Mouse (Mus musculus): ENCODE results near the gene Slpi.

The Slpi gene

GRCm38 (mm10) chr2:164421979-164422378 is 33.1 kb upstream of the Slpi start:
- no peak for DNase-seq (ENCODE audit: extremely low spot score, low read depth, low spot score)

- no peak for DNase-seq (ENCODE audit: extremely low spot score, low read depth, low spot score)
These were observed 32.4 kb upstream of the Slpi start for GRCm38 (mm10) chr2:164421306-164421705.

- no peak for DNase-seq (ENCODE audit: extremely low spot score, low read depth, low spot score)
These were observed 30.6 kb upstream of the Slpi start for GRCm38 (mm10) chr2:164419489-164419888.

GRCm38 (mm10) chr2:164418308-164418875 is 29.5 kb upstream of the Slpi start:
- no peak for DNase-seq (ENCODE audit: extremely low spot score, low read depth, low spot score)

- peak; percentile 54 for DNase-seq (ENCODE audit: extremely low spot score, low read depth, low spot score)
These were observed 28.3 kb upstream of the Slpi start for GRCm38 (mm10) chr2:164417198-164417597.

- DNase-seq (ENCODE audit: extremely low spot score, low read depth, low spot score): no peak
These were observed 25.7 kb upstream of the Slpi start for GRCm38 (mm10) chr2:164414581-164414980.

GRCm38 (mm10) chr2:164414167-164414566 is 25.3 kb upstream of the Slpi start:
- no peak for DNase-seq (ENCODE audit: extremely low spot score, low read depth, low spot score)

- peak; percentile 67 for DNase-seq (ENCODE audit: extremely low spot score, low read depth, low spot score)
These were observed 18.8 kb upstream of the Slpi start for GRCm38 (mm10) chr2:164407708-164408107.

- DNase-seq (ENCODE audit: extremely low spot score, low read depth, low spot score): no peak
These were observed 16.6 kb upstream of the Slpi start for GRCm38 (mm10) chr2:164405519-164405918.

- no peak for DNase-seq (ENCODE audit: extremely low spot score, low read depth, low spot score)
These were observed 16.2 kb upstream of the Slpi start, which contains the start of gene Matn4 for GRCm38 (mm10) chr2:164405060-164405459. Gene Matn4 (minus strand): TSS chr2:164405160.

- no peak for DNase-seq (ENCODE audit: extremely low spot score, low read depth, low spot score)
These were observed 15.4 kb upstream of the Slpi start for GRCm38 (mm10) chr2:164404082-164404990.

- DNase-seq (ENCODE audit: extremely low spot score, low read depth, low spot score): no peak
These were observed 14.6 kb upstream of the Slpi start for GRCm38 (mm10) chr2:164403396-164404081.

GRCm38 (mm10) chr2:164402906-164403305 is 14.0 kb upstream of the Slpi start, which contains the start of gene Rbpjl:
Gene Rbpjl (plus strand): TSS chr2:164403141.
- DNase-seq (ENCODE audit: extremely low spot score, low read depth, low spot score): peak; percentile 57

GRCm38 (mm10) chr2:164396911-164397310 is 8.0 kb upstream of the Slpi start:
- DNase-seq (ENCODE audit: extremely low spot score, low read depth, low spot score): no peak

GRCm38 (mm10) chr2:164396076-164396475 is 7.2 kb upstream of the Slpi start:
- no peak for DNase-seq (ENCODE audit: extremely low spot score, low read depth, low spot score)

- DNase-seq (ENCODE audit: extremely low spot score, low read depth, low spot score): no peak
These were observed 4.2 kb upstream of the Slpi start for GRCm38 (mm10) chr2:164393126-164393525.

GRCm38 (mm10) chr2:164389499-164389898 is 604 bp upstream of the Slpi start:
- DNase-seq (ENCODE audit: extremely low spot score, low read depth, low spot score): no peak

GRCm38 (mm10) chr2:164386953-164387352 is 1.9 kb downstream of the Slpi start:
- DNase-seq (ENCODE audit: extremely low spot score, low read depth, low spot score): no peak

- DNase-seq (ENCODE audit: extremely low spot score, low read depth, low spot score): no peak
These were observed 2.8 kb downstream of the Slpi start for GRCm38 (mm10) chr2:164385927-164386763.

- no peak for DNase-seq (ENCODE audit: extremely low spot score, low read depth, low spot score)
These were observed 5.1 kb downstream of the Slpi start for GRCm38 (mm10) chr2:164383656-164384399.
